Mouse (Mus musculus) hindbrain, embryonic 11.5 days (tissue): Measurements from ENCODE around the gene Odaph. TPM values are rescaled to one million over a fixed set of nuclear protein-coding genes. Genes with fewer than 3 reads are reported as not detected.

ENCODE experiments used
- ATAC-seq: fragments of 200-750 bp; cut with Nextera tagmentation; 2 replicates; pipeline ENCODE4 v1.8.0; 2017; ENCODE audit warnings: mild to moderate bottlenecking, moderate TSS enrichment, moderate library complexity; ENCODE audit not compliant: low FRiP score
- DNase-seq: peaks from one replicate; pipeline ENCODE4 v3.0.0-alpha.2; 2015; ENCODE audit warnings: low spot score
- H3K27ac ChIP-seq: fragments of 300-500 bp; sonication (generic); 2 replicates; pipeline ENCODE4 v1.5.1; 2014; ENCODE audit warnings: mild to moderate bottlenecking, low read depth, low read length
- H3K27me3 ChIP-seq: fragments of 300-500 bp; sonication (generic); 2 replicates; pipeline ENCODE4 v1.6.1; 2014; ENCODE audit warnings: mild to moderate bottlenecking, low read length, moderate library complexity, mixed read lengths; ENCODE audit not compliant: control insufficient read depth, insufficient read depth
- H3K36me3 ChIP-seq: fragments of 300-500 bp; sonication (generic); 2 replicates; pipeline ENCODE4 v1.6.1; 2014; ENCODE audit warnings: mild to moderate bottlenecking, low read length, moderate library complexity, mixed read lengths; ENCODE audit not compliant: control insufficient read depth, insufficient read depth
- H3K4me1 ChIP-seq: fragments of 300-500 bp; sonication (generic); replicated peaks from 2 replicates; pipeline ENCODE4 v1.6.1; 2014; ENCODE audit warnings: low read length, mixed read lengths; ENCODE audit not compliant: control insufficient read depth, insufficient read depth
- H3K4me2 ChIP-seq: fragments of 300-500 bp; sonication (generic); replicated peaks from 2 replicates; pipeline ENCODE4 v1.6.1; 2014; ENCODE audit warnings: mild to moderate bottlenecking, low read depth, low read length
- H3K4me3 ChIP-seq: fragments of 300-500 bp; sonication (generic); 2 replicates; pipeline ENCODE4 v1.5.1; 2014; ENCODE audit warnings: low read depth, low read length
- H3K9ac ChIP-seq: fragments of 300-500 bp; sonication (generic); 2 replicates; pipeline ENCODE4 v1.6.1; 2014; ENCODE audit warnings: low read depth, low read length
- H3K9me3 ChIP-seq: fragments of 300-500 bp; sonication (generic); 2 replicates; pipeline ENCODE4 v1.6.1; 2016; ENCODE audit warnings: low read length; ENCODE audit not compliant: control insufficient read depth
- WGBS: fragments of 180-500 bp; shearing (Covaris S2); extraction: QIAGEN DNeasy Blood & Tissue Kit; methylation state at CpG from one replicate; pipeline ENCODE4 v1.1.7; 2014; 5-methylcytosine and 5-hydroxymethylcytosine counted together
- polyA plus RNA-seq: library from polyadenylated mRNA; unstranded; fragments of >200 nt; fragmentation: Nextera tagmentation; extraction: Ambion mirVana; gene quantifications from 2 replicates; pipeline ENCODE4 v1.2.1, GENCODE M21; 2014

Gene Odaph
- polyA plus RNA-seq, 1 experiment from 2014 or later = not detected

- no peak for ATAC-seq
- Histone ChIP-seq H3K36me3 (peaks cover 4% of the 10 kb centered on the region; the same call in 1 of the 2 replicates), H3K4me2 (no peak overlapping the region), H3K4me1 (no peaks in the 10 kb centered on the region), H3K9ac (no peak overlapping the region), H3K4me3 (no peak overlapping the region), H3K9me3 (no peaks in the 10 kb centered on the region), H3K27me3 (no peaks in the 10 kb centered on the region), H3K27ac (no peak overlapping the region)
- no peak for DNase-seq
- 72% methylated on average over 3 of the region's 3 CpGs for WGBS
Measured at GRCm38 (mm10) chr5:91960606-91961254, 26.5 kb upstream of the Odaph start.

- DNase-seq (no peak), ATAC-seq (no peak)
- no peak overlapping the region for H3K27ac ChIP-seq
- H3K4me3 ChIP-seq = peak overlapping the region; percentile 74
- H3K27me3 ChIP-seq = no peaks in the 10 kb centered on the region
- H3K4me2 ChIP-seq = peak overlapping the region; percentile 58
- 93% methylated on average over 1 of the region's 1 CpGs for WGBS
- no peaks in the 10 kb centered on the region for H3K4me1 ChIP-seq
- peak overlapping the region; percentile 81 for H3K9ac ChIP-seq
- peaks cover 4% of the 10 kb centered on the region; the same call in 1 of the 2 replicates for H3K36me3 ChIP-seq
- H3K9me3 ChIP-seq = no peaks in the 10 kb centered on the region
Measured at GRCm38 (mm10) chr5:91961370-91961769, 25.9 kb upstream of the Odaph start.

- H3K9me3 ChIP-seq = no peaks in the 10 kb centered on the region
- no peak for DNase-seq
- WGBS = under 1% methylated on average over 14 of the region's 14 CpGs
- ATAC-seq = no peak
- H3K4me1 ChIP-seq = no peaks in the 10 kb centered on the region
- H3K36me3 ChIP-seq = no peaks in the 10 kb centered on the region; the same call in 1 of the 2 replicates
- H3K27me3 ChIP-seq = no peaks in the 10 kb centered on the region
- H3K9ac ChIP-seq = peak overlapping the region; percentile 81
- H3K27ac ChIP-seq = peak overlapping the region; percentile 95
- H3K4me2 ChIP-seq = peak overlapping the region; percentile 58
- H3K4me3 ChIP-seq = peak overlapping the region; percentile 74
Measured at GRCm38 (mm10) chr5:91962259-91962638, 25.0 kb upstream of the Odaph start.

GRCm38 (mm10) chr5:91962639-91963440, 24.4 kb upstream of the Odaph start, which contains the start of gene Rchy1:
Gene Rchy1 (minus strand): TSS chr5:91963068.
- Histone ChIP-seq H3K9ac (peak within 1 kb of the TSS; percentile 81), H3K4me1 (no peaks in the 10 kb centered on the region), H3K36me3 (no peaks in the 10 kb centered on the region), H3K4me2 (peak within 1 kb of the TSS; percentile 58), H3K4me3 (peak within 1 kb of the TSS; percentile 74), H3K27me3 (no peaks in the 10 kb centered on the region), H3K9me3 (no peaks in the 10 kb centered on the region), H3K27ac (peak within 1 kb of the TSS; percentile 95)
- under 1% methylated on average over 65 of the region's 65 CpGs for WGBS
- peak; percentile 93 for DNase-seq
- ATAC-seq = peak; percentile 99

- no peaks in the 10 kb centered on the region for H3K9me3 ChIP-seq
- WGBS = 93% methylated on average over 3 of the region's 3 CpGs
Measured at GRCm38 (mm10) chr5:91972046-91972445, 15.2 kb upstream of the Odaph start.

GRCm38 (mm10) chr5:91974002-91974401, 13.3 kb upstream of the Odaph start:
- Histone ChIP-seq H3K9ac (no peak overlapping the region), H3K27ac (no peak overlapping the region), H3K4me2 (no peak overlapping the region), H3K36me3 (no peaks in the 10 kb centered on the region), H3K4me3 (no peak overlapping the region), H3K9me3 (no peaks in the 10 kb centered on the region), H3K27me3 (no peaks in the 10 kb centered on the region), H3K4me1 (no peaks in the 10 kb centered on the region)
- ATAC-seq = no peak
- WGBS = 94% methylated on average over 7 of the region's 7 CpGs
- DNase-seq = no peak

More at GRCm38 (mm10) chr5:91972046-91972445, 15.2 kb upstream of the Odaph start:
- ATAC-seq (no peak), DNase-seq (no peak)
- Histone ChIP-seq H3K4me3 (no peak overlapping the region), H3K4me1 (no peaks in the 10 kb centered on the region), H3K4me2 (no peak overlapping the region), H3K27ac (no peak overlapping the region), H3K36me3 (no peaks in the 10 kb centered on the region), H3K27me3 (no peaks in the 10 kb centered on the region), H3K9ac (no peak overlapping the region)

- Histone ChIP-seq H3K9me3 (no peaks in the 10 kb centered on the region), H3K4me1 (no peaks in the 10 kb centered on the region), H3K4me2 (no peak overlapping the region), H3K27ac (no peak overlapping the region), H3K4me3 (no peak overlapping the region), H3K36me3 (no peaks in the 10 kb centered on the region), H3K9ac (no peak overlapping the region), H3K27me3 (no peaks in the 10 kb centered on the region)
- 92% methylated on average over 9 of the region's 9 CpGs for WGBS
- ATAC-seq = no peak
- no peak for DNase-seq
Measured at GRCm38 (mm10) chr5:91975758-91976157, 11.5 kb upstream of the Odaph start.

- 75% methylated on average over 10 of the region's 10 CpGs for WGBS
- no peak for DNase-seq
- Histone ChIP-seq H3K9me3 (no peaks in the 10 kb centered on the region), H3K4me2 (no peak overlapping the region), H3K36me3 (no peaks in the 10 kb centered on the region), H3K27me3 (no peaks in the 10 kb centered on the region), H3K4me3 (no peak overlapping the region), H3K9ac (no peak overlapping the region), H3K27ac (no peak overlapping the region), H3K4me1 (no peaks in the 10 kb centered on the region)
- no peak for ATAC-seq
Measured at GRCm38 (mm10) chr5:91976566-91977396, 10.5 kb upstream of the Odaph start.
